Mouse (Mus musculus) v-Abl transformed pro-B cells (cell line): ENCODE measurements at regions not wholly inside any gene's neighbourhood (a gene's known extent, or its start where the extent isn't known, plus 50 kb on each side); places are given as distances from the start of the nearest gene placed in this dataset.

Experiments
- in situ Hi-C, 2 experiments: fragments of 400-800 bp; cut with MboI; formaldehyde crosslinking; loops; one replicate each; pipeline ENCODE4 v1.15.1; 2025; ENCODE audit not compliant: unreplicated experiment in 2 of 2

GRCm38 (mm10) chr7:58557535-58557934, 98.4 kb upstream of the Atp10a start:
- in situ Hi-C loops = no loop called here

GRCm38 (mm10) chr7:58568807-58569206, 87.2 kb upstream of the Atp10a start:
- in situ Hi-C loops = no loop called here

DNA sequence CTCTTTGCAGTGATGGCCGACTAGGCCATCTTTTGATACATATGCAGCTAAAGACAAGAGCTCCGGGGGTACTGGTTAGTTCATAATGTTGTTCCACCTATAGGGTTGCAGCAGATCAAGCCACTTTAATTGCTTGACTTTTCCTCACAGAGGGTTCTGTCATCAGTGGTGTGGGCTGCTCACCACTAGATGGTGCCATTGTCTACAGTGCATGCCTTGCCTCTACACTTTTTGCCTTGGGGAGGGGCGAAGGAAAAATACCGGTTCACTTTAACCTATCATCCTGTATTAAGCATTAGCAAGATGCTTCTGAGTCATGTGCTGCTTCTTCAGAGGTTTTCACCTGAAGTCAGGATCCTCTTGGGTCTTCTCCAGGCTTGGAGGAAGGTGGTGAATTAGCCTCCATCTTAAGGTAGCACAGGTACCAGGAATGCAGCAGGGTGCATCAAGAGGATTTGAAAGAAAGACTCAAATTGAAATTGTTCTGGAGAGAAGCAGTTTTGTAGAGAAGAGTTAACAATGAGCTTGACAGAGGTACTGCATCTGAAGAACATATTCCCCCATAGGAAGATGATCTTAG, 71.6 kb upstream of the Atp10a start:
- in situ Hi-C loops = loop anchor here (10.0 kb wide), 5 partner anchors 160 to 640 kb away; partner anchors contain the start of gene Ube3a (in 2 of the 2)

- in situ Hi-C loops = loop anchor here (10.0 kb wide), 5 partner anchors 159 to 639 kb away; partner anchors contain the start of gene Ube3a (in 2 of the 2)
Measured at GRCm38 (mm10) chr7:58585626-58586256, 70.2 kb upstream of the Atp10a start.

GRCm38 (mm10) chr7:58595951-58596350, 60.0 kb upstream of the Atp10a start:
- in situ Hi-C loops = no loop called here
